Mouse (Mus musculus): ENCODE results near the gene Rcsd1.

Rcsd1 gene

GRCm38 (mm10) chr1:165661725-165662124 lies 47.8 kb downstream of the Rcsd1 start:
- no peak for DNase-seq (ENCODE audit: low spot score)

DNA sequence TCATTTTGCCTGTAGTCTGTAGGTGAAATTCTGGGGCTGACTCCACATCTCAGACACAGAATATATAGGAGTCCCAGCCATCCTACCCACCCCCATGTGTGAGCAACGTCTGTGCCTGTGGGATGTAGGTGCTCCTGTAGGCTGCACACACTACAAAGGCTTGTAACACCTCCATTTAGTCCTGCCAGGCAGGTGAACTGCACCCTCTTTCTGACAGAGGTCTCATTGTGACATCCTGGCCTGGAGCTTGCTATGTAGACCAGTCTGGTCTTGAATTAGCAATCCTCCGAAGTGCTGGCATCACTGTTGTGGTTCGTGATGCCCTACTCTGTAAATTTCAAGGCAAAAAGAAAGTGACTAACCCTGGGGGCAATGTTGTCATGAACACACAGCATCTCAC lies 48.4 kb downstream of the Rcsd1 start:
- DNase-seq (ENCODE audit: low spot score): no peak

- peak; percentile 58 for DNase-seq (ENCODE audit: low spot score)
These were observed 48.8 kb downstream of the Rcsd1 start for GRCm38 (mm10) chr1:165660774-165661173.

DNA sequence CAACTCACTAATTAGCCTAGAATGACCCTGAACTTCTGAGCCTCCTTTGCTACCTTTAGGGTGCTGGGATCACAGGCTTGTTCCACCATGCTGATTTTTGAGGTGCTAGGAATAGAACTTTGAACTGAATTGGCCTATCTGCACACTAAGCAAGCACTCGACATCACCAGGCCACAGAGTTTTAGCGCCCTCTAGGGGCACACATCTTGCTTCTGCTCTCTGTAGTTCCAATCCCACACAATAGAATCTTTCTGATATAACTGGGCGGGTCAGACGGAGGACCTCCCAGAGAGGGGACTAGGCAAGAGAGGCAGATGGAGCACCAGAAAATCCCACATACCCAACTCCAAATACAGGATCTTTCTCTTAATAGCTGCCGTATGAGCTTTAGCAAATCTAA lies 51.0 kb downstream of the Rcsd1 start:
- peak; percentile 65 for DNase-seq (ENCODE audit: low spot score)

- no peak for DNase-seq (ENCODE audit: low spot score)
These were observed 54.1 kb downstream of the Rcsd1 start for GRCm38 (mm10) chr1:165655482-165655881.

DNA sequence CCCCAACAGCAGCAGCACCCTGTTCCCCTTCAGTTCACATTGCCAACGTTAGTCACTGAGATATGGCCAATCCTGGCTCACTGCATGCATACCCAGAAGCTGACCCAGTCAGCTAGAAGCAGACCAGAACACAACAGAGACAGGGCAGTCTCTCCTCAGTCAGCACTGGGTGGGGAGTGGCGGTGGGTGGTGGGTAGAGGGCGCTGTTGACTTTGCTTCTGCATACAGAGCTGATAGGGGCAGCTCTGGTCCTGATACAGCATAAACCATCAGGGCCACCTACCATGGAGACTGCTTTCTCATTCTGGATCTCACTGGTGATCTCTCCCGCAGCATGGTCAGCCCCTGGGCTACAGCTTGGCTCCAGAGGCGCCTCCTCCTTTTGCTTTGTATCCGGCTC lies 54.5 kb downstream of the Rcsd1 start:
- DNase-seq (ENCODE audit: low spot score): no peak

DNA sequence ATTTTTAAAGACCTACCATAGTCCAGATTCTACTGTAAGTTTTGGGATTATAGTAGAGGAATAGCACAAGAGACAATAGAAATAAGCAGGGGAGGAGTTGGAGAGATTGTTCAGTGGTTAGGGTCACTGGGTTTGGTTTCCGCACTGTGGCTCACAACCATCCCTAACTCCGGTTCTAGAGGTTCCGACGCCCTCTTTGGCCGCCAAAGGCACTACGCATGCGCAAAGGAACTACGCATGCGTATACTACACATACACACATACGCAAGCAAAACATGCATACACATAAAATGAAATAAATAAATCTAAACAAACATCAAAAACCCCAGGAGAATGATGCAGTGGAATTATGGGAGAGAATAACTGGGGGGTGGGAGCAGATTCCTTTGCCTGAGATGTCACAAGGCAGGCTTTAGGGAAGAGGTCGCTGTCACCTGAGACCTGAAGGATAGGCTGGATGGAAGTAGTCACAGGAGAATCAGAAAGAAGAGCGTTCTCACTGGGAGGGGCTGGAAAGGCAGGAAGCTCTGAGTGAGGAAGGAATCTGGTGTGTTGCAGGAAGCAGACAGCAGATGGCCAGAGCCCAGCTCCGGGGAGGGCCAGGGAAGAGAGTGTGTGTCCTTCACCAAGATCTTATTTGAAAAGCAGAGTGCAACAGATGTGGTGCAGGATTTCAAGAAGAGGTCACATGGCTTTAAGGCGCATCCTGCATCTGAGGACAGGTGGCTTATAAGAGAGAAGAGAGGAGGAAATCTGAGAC lies 56.3 kb downstream of the Rcsd1 start:
- DNase-seq (ENCODE audit: low spot score): no peak

- no peak for DNase-seq (ENCODE audit: low spot score)
These were observed 57.0 kb downstream of the Rcsd1 start for GRCm38 (mm10) chr1:165652507-165652906.

GRCm38 (mm10) chr1:165651158-165651557 lies 58.4 kb downstream of the Rcsd1 start:
- no peak for DNase-seq (ENCODE audit: low spot score)

DNA sequence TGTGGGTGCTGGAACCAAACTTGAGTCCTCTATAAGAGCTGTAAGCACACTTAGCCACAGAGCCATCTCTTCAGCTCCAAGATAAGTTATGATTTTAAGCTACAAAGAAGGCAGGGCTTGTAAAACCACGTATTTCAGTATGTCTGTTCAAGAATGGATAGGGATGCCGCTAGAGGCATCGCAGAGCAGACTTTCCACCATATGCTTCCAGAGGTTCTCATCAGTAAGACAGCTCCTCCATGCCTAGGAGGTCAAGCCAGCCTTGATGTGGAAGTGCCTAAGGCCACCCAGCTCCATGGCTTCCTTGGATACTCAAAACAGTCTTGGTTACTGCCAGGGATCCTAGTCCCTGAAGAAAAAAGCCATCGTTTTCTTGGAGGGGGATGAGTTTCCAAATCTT lies 64.5 kb downstream of the Rcsd1 start:
- no peak for DNase-seq (ENCODE audit: low spot score)

GRCm38 (mm10) chr1:165643735-165644134 lies 65.8 kb downstream of the Rcsd1 start:
- DNase-seq (ENCODE audit: low spot score): no peak

- peak; percentile 37 for DNase-seq (ENCODE audit: low spot score)
These were observed 66.7 kb downstream of the Rcsd1 start for GRCm38 (mm10) chr1:165642780-165643311.

- peak; percentile 96 for DNase-seq (ENCODE audit: low spot score)
These were observed 67.5 kb downstream of the Rcsd1 start for GRCm38 (mm10) chr1:165641786-165642771.

DNA sequence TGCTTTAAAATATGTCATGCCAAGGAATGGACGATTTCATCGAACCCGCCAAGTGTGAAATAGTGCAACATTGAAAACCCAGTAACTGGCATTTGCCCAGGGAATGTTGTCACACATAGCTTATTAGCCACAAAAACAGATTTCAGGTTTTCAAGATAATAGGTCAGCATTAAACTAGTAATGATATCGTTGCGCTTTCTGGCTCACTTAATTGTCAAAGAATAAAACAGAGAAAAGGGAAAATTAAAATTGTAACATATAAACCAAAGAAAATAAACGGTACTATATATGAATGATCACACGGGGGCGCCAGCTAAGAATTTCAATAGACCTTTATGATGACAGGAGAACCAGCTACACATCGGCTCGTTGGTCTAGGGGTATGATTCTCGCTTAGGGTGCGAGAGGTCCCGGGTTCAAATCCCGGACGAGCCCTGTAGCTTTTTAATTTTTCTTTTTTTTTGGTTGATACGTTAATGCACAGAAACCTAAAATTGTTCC lies 68.2 kb downstream of the Rcsd1 start:
- DNase-seq (ENCODE audit: low spot score): peak; percentile 80

DNA sequence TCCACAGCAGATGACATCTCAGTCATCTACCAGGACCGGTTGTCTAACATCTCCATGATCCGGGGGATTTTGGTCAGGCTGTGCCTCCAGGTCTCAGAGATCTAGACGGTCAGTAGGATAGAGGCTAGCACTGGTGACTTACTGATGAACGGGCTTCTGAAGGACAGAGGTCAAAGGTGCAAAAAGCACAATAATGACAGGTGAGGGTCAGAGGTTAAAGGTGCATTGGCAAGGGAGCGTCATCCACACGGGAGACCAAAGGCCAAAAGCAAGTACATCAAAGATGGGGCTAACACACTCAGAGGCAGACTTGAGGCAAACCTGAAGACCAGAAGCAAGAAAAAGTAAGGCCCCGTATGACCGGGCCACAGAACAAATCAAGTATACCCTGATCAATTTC lies 73.3 kb downstream of the Rcsd1 start:
- DNase-seq (ENCODE audit: low spot score): no peak

- no peak for DNase-seq (ENCODE audit: low spot score)
These were observed 74.3 kb downstream of the Rcsd1 start for GRCm38 (mm10) chr1:165635055-165635897.

DNA sequence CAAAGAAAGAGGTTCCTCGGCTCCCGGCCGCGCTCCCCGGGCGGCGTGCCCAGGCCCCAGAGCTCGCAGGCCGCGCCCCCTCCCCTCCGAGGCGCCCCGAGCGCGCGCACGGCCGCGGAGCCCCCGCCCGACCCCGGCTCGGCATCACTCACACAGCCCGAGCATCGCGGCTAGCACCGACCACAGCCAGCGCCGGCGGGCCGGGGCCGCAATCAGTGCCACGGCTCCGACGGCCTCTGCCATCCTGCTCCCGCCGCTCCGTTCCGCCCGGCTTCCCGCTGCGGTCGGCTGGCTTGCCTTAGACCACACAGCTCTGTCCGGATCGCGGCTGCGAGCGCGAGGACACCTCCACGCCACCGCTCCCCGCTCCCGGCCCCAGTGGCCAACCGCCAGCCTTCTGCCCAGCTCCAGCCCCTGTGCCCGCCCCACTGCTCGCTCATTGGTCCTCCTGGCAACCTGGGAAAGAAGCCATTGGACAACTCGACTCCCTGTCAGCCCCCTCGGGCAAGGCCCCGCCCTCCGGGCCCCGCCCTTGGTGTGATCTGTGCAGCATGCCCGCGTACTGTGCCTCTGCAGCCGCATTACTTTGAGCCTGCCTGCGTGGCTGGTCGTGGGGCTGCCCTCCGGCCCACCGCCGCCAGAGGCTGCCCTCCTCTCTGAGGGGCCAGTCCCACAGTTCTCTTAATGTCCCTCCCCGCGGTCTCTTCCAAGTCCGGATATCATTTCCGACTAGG lies 75.2 kb downstream of the Rcsd1 start, which contains the start of gene Mpzl1:
TSS of gene Mpzl1 (minus strand) at position 388 of the 734 bp plus-strand sequence.
- DNase-seq (ENCODE audit: low spot score): peak; percentile 97

DNA sequence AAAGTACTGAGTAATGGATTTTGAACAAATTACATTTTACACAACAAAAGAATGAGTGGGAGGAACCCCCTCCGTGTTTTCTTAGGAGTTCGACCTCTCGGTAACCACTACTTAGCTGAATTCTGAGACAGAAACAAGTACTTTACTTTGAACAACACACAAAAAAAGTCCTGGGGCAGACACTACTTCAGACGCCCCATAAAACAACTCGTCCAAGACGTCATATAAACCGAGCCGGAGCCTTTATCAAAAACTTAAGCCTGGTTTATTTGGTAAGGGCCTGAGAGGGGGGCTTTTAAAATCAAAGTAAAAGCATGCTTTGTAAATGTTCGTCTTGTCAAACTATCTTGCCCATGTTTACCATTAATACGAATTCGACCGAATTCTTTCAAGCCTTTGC lies 76.2 kb downstream of the Rcsd1 start:
- DNase-seq (ENCODE audit: low spot score): no peak

- DNase-seq (ENCODE audit: low spot score): no peak
These were observed 78.4 kb downstream of the Rcsd1 start for GRCm38 (mm10) chr1:165631136-165631535.

GRCm38 (mm10) chr1:165629975-165630374 lies 79.6 kb downstream of the Rcsd1 start:
- no peak for DNase-seq (ENCODE audit: low spot score)

DNA sequence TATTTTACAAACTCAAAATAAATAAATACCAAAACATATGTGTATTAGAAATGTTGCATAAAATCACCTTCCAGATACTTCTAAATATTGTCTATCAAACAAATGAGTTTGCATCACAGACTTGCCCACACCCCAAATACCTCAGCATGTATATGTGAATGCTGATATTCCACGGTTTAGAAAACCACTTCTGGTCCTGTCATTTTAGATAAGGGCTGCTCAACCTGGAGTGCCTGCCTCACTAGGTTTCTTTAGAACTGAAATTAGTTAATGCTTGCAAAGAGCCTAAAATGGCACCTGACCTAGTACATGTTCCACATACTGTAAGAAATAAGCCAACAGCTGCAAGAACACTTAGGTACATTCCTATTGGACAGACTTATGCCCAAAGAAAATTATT lies 81.0 kb downstream of the Rcsd1 start:
- DNase-seq (ENCODE audit: low spot score): no peak
